In the genomic region with DNA sequence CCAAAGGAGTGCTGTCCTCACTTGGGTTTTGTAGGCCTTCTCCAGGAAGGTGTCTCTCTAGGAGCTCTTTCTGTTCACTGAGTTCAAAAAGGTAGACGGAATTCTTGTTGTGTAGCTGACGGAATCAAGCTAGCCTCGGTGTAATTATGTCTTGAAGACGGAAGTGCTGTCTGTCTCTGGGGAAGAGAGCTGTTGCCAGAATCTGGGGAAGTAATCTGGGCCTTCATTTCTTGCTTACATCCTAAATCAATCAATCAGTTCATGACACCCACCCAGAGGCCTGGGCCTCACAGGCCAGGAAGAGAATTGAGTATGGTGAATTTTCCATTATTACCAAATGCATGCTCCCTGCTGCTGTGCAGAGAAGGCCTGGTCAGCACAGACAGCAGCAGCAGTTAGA, we compare ENCODE assay signal across 8 mouse cellular contexts. TPM values are rescaled to one million over a fixed set of nuclear protein-coding genes. Genes with fewer than 3 reads are reported as not detected.
DNase-seq lines count a peak whose midpoint lies in the region; ATAC-seq lines count a peak whose summit lies in the region.

No protein-coding gene starts in this region.

- peak overlapping the region; percentile 98 for H3K27ac ChIP-seq in heart, embryonic 12.5 days (ENCODE audit: poor library complexity, severe bottlenecking)
- peak overlapping the region; percentile 59; the same call in 1 of the 2 replicates for H3K27ac ChIP-seq in liver, embryonic 11.5 days (ENCODE audit: low read depth, low read length)

- peak overlapping the region; percentile 99 for H3K9ac ChIP-seq in heart, embryonic 12.5 days
- peak overlapping the region; percentile 82; the same call in 1 of the 2 replicates for H3K9ac ChIP-seq in liver, embryonic 11.5 days (ENCODE audit: low read depth, low read length)

- DNase-seq in liver, embryonic 11.5 days (ENCODE audit: low spot score): no peak
- DNase-seq in splenic B cell, adult 2 months (ENCODE audit: low read depth, low spot score): peak; percentile 46
- no peak for DNase-seq in gastrocnemius, postnatal 36 days
- DNase-seq in left cerebral cortex, postnatal 4 days: no peak
- no peak for DNase-seq in cerebellum, postnatal 25 days

- H3K36me3 ChIP-seq in megakaryocyte, embryonic 14.5 days (replicated peaks; ENCODE audit: low read length): peaks cover 2% of the 10 kb centered on the region
- 0 out of 2 replicates have a peak, but pooled peaks cover 2% of the 10 kb centered on the region for H3K36me3 ChIP-seq in heart, embryonic 12.5 days
- H3K36me3 ChIP-seq in liver, embryonic 11.5 days (ENCODE audit: control insufficient read depth, insufficient read depth, low read length): no peaks in the 10 kb centered on the region
- no peaks in the 10 kb centered on the region for H3K36me3 ChIP-seq in splenic B cell, adult 2 months (ENCODE audit: control insufficient read depth, insufficient read depth, low read length, poor library complexity, severe bottlenecking)

- no peaks in the 10 kb centered on the region for H3K27me3 ChIP-seq in megakaryocyte, embryonic 14.5 days (replicated peaks)
- no peaks in the 10 kb centered on the region for H3K27me3 ChIP-seq in heart, embryonic 12.5 days (replicated peaks)
- no peaks in the 10 kb centered on the region for H3K27me3 ChIP-seq in liver, embryonic 11.5 days (replicated peaks; ENCODE audit: control insufficient read depth, insufficient read depth, low read length)
- H3K27me3 ChIP-seq in splenic B cell, adult 2 months (ENCODE audit: control insufficient read depth, insufficient read depth, low read length, poor library complexity, severe bottlenecking): no peaks in the 10 kb centered on the region

- intact Hi-C loops in gastrocnemius, postnatal 36 days (cut with DNase I): no loop called here
- intact Hi-C loops in left cerebral cortex, postnatal 4 days (cut with DNase I): no loop called here

- H3K9me3 ChIP-seq in megakaryocyte, embryonic 14.5 days: no peaks in the 10 kb centered on the region
- no peaks in the 10 kb centered on the region for H3K9me3 ChIP-seq in heart, embryonic 12.5 days (replicated peaks)
- H3K9me3 ChIP-seq in liver, embryonic 11.5 days (ENCODE audit: control insufficient read depth, low read length): no peaks in the 10 kb centered on the region

- H3K4me1 ChIP-seq in megakaryocyte, embryonic 14.5 days: peaks cover 85% of the 10 kb centered on the region
- H3K4me1 ChIP-seq in heart, embryonic 12.5 days (replicated peaks): peaks cover 69% of the 10 kb centered on the region
- H3K4me1 ChIP-seq in liver, embryonic 11.5 days (replicated peaks; ENCODE audit: control insufficient read depth, insufficient read depth, low read length): peaks cover 39% of the 10 kb centered on the region

- peak overlapping the region; percentile 86 for H3K4me2 ChIP-seq in heart, embryonic 12.5 days
- peak overlapping the region; percentile 76 for H3K4me2 ChIP-seq in liver, embryonic 11.5 days

- ATAC-seq in megakaryocyte, adult 5-6 weeks (ENCODE audit: poor library complexity, severe bottlenecking): no peak
- no peak for ATAC-seq in heart, embryonic 12.5 days (ENCODE audit: insufficient number of reproducible peaks, low FRiP score)
- ATAC-seq in liver, embryonic 11.5 days (replicated peaks; ENCODE audit: low FRiP score): no peak

- WGBS in heart, embryonic 12.5 days: 19% methylated on average over 4 of the region's 4 CpGs
- WGBS in liver, embryonic 11.5 days: 19% methylated on average over 4 of the region's 4 CpGs

- peak overlapping the region; percentile 94 for H3K4me3 ChIP-seq in megakaryocyte, embryonic 14.5 days (replicated peaks)
- H3K4me3 ChIP-seq in heart, embryonic 12.5 days: peak overlapping the region; percentile 90
- peak overlapping the region; percentile 67 for H3K4me3 ChIP-seq in liver, embryonic 11.5 days (ENCODE audit: low read depth, low read length)

RNA-seq across cellular contexts. Expression of gene Qrfp, which starts 48.8 kb away (rescaled TPM):
- 0.17 TPM in 1 of 2 replicates, not detected in the other for polyA plus RNA-seq in megakaryocyte, embryonic 14.5 days (2012; ENCODE audit: insufficient read depth, low replicate concordance)
- 0.57 and 0.65 TPM in 2 replicates for total RNA-seq in megakaryocyte, adult 5-6 weeks (2015)
- total RNA-seq in megakaryocyte, adult 5-6 weeks (2017): 0.04 and 0.29 TPM in 2 replicates
- polyA plus RNA-seq in heart, embryonic 12.5 days (2016; fragmentation: Nextera tagmentation; extraction: Ambion mirVana): 0.08 TPM in 1 of 2 replicates, not detected in the other
- 0.08 TPM in 1 of 2 replicates, not detected in the other for polyA plus RNA-seq in liver, embryonic 11.5 days (2014; fragmentation: Nextera tagmentation; extraction: Ambion mirVana)
- not detected for total RNA-seq in gastrocnemius, postnatal 36 days (2021)
- not detected for total RNA-seq in left cerebral cortex, postnatal 4 days (2021)
